Mouse (Mus musculus) CH12.LX (cell line): ENCODE data around the gene Map3k6. TPM values are rescaled to one million over a fixed set of nuclear protein-coding genes. Genes with fewer than 3 reads are reported as not detected.

Source experiments
- DNase-seq: peaks from one replicate; pipeline ENCODE4 v3.0.0-alpha.2; 2013; ENCODE audit errors: extremely low read depth
- H3K27ac ChIP-seq: 2 replicates; pipeline ENCODE4 v1.5.1; 2012; ENCODE audit warnings: low read depth, mild to moderate bottlenecking, control low read depth, moderate library complexity; ENCODE audit not compliant: insufficient read depth
- H3K27me3 ChIP-seq: replicated peaks from 2 replicates; pipeline ENCODE3; 2012; ENCODE audit warnings: inconsistent platforms
- H3K36me3 ChIP-seq, 2 experiments: replicated peaks in 1 of 2; 2 replicates each; pipeline versions ENCODE3 to v1.6.1; 2012; ENCODE audit warnings: inconsistent platforms in 1 of 2, low read length in 1 of 2, mild to moderate bottlenecking in 1 of 2, mixed read lengths in 1 of 2, moderate library complexity in 1 of 2; ENCODE audit not compliant: control insufficient read depth in 1 of 2, insufficient read depth in 1 of 2
- H3K4me1 ChIP-seq, 2 experiments: 2 replicates each; pipeline ENCODE4 v1.6.1; 2012; ENCODE audit warnings: inconsistent platforms in 1 of 2, moderate library complexity in 1 of 2; ENCODE audit not compliant: insufficient read depth in 2 of 2, control insufficient read depth in 1 of 2
- H3K4me2 ChIP-seq: 2 replicates; pipeline ENCODE4 v1.6.1; 2012; ENCODE audit warnings: low read depth, mild to moderate bottlenecking, control low read depth; ENCODE audit not compliant: poor library complexity, insufficient read depth, severe bottlenecking
- H3K4me3 ChIP-seq, 3 experiments: fragments of 150-350 bp in 1 of 3; sonication (generic) in 1 of 3; replicated peaks in 1 of 3; 2 replicates each; pipeline versions ENCODE3 to v1.5.1; 2011 to 2012; ENCODE audit warnings: low read depth in 2 of 3, low read length in 2 of 3, mild to moderate bottlenecking in 2 of 3, moderate library complexity in 2 of 3, control low read depth in 1 of 3, improper control_type of control experiment in 1 of 3, inconsistent platforms in 1 of 3, mixed read lengths in 1 of 3; ENCODE audit not compliant: poor library complexity in 1 of 3
- H3K79me2 ChIP-seq: replicated peaks from 2 replicates; pipeline ENCODE4 v1.6.1; 2012; ENCODE audit warnings: mild to moderate bottlenecking, moderate library complexity; ENCODE audit not compliant: control insufficient read depth, poor library complexity, insufficient read depth, severe bottlenecking; ENCODE audit errors: extremely low read depth
- H3K9ac ChIP-seq: 2 replicates; pipeline ENCODE4 v1.6.1; 2012; ENCODE audit warnings: low read depth, mild to moderate bottlenecking, control low read depth, moderate library complexity; ENCODE audit not compliant: insufficient read depth
- H3K9me3 ChIP-seq: replicated peaks from 2 replicates; pipeline ENCODE3; 2012; ENCODE audit warnings: low read length, inconsistent platforms, mixed read lengths
- CHD1 ChIP-seq: IDR thresholded peaks from 2 replicates; pipeline ENCODE4 v1.6.1; 2012; ENCODE audit warnings: low read depth, low read length, improper control_type of control experiment, inconsistent platforms
- CTCF ChIP-seq, 2 experiments: IDR thresholded peaks in 1 of 2; conservative IDR thresholded peaks in 1 of 2; 2 replicates each; pipeline ENCODE4 v1.5.1; 2011 to 2012; ENCODE audit warnings: low read depth in 2 of 2, low read length in 2 of 2, improper control_type of control experiment in 1 of 2, inconsistent platforms in 1 of 2, mild to moderate bottlenecking in 1 of 2, moderate library complexity in 1 of 2
- E2F4 ChIP-seq: IDR thresholded peaks from 2 replicates; pipeline ENCODE4 v1.6.1; 2011; ENCODE audit warnings: low read depth, low read length, improper control_type of control experiment; ENCODE audit not compliant: insufficient replicate concordance
- EP300 ChIP-seq: IDR thresholded peaks from 2 replicates; pipeline ENCODE4 v1.6.1; 2011; ENCODE audit warnings: low read length, improper control_type of control experiment
- GABPA ChIP-seq: IDR thresholded peaks from 2 replicates; pipeline ENCODE4 v1.6.1; 2012; ENCODE audit warnings: low read depth, low read length, improper control_type of control experiment, inconsistent platforms; ENCODE audit not compliant: insufficient replicate concordance
- IRF4 ChIP-seq: IDR thresholded peaks from 2 replicates; pipeline ENCODE4 v1.6.1; 2014; ENCODE audit warnings: low read depth, mild to moderate bottlenecking, inconsistent platforms, low read length, improper control_type of control experiment
- JUN ChIP-seq: IDR thresholded peaks from 2 replicates; pipeline ENCODE4 v1.6.1; 2011; ENCODE audit warnings: low read depth, mild to moderate bottlenecking, low read length, improper control_type of control experiment, moderate library complexity; ENCODE audit not compliant: insufficient read depth
- KAT2A ChIP-seq: IDR thresholded peaks from 2 replicates; pipeline ENCODE4 v1.6.1; 2012; ENCODE audit warnings: low read length, improper control_type of control experiment, inconsistent platforms; ENCODE audit not compliant: insufficient replicate concordance
- PAX5 ChIP-seq: IDR thresholded peaks from 2 replicates; pipeline ENCODE4 v1.6.1; 2012; ENCODE audit warnings: low read length, inconsistent platforms, mixed read lengths
- POLR2A ChIP-seq: IDR thresholded peaks from 2 replicates; pipeline ENCODE4 v1.6.1; 2011; ENCODE audit warnings: low read depth, mild to moderate bottlenecking, improper control_type of control experiment, low read length
- SIN3A ChIP-seq: IDR thresholded peaks from 2 replicates; pipeline ENCODE4 v1.6.1; 2012; ENCODE audit warnings: low read length, improper control_type of control experiment, inconsistent platforms
- TBP ChIP-seq: conservative IDR thresholded peaks from 2 replicates; pipeline ENCODE4 v1.6.1; 2011; ENCODE audit warnings: low read depth, low read length, improper control_type of control experiment
- ZMIZ1 ChIP-seq: IDR thresholded peaks from 2 replicates; pipeline ENCODE4 v1.6.1; 2012; ENCODE audit warnings: low read depth, mild to moderate bottlenecking, inconsistent platforms, low read length, improper control_type of control experiment
- dilution Hi-C: fragments of 300-500 bp; cut with MboI; formaldehyde crosslinking; loops from 2 replicates; pipeline ENCODE4 v1.14.3; 2020; ENCODE audit warnings: low sequenced_read_pairs; ENCODE audit not compliant: extremely low pct_unique_long_range_greater_than_20kb, extremely low pct_ligation_motif_present
- in situ Hi-C: fragments of 300-500 bp; cut with MboI; formaldehyde crosslinking; loops from 3 replicates; pipeline ENCODE4 v1.14.3; 2019; ENCODE audit warnings: low sequenced_read_pairs, low pct_ligation_motif_present, low pct_unique_long_range_greater_than_20kb, mixed read lengths
- polyA plus RNA-seq: library from polyadenylated mRNA; unstranded; fragments of >175 nt; gene quantifications from 2 replicates; pipeline ENCODE4 v1.2.1, GENCODE M21; 2012; ENCODE audit warnings: low read depth; ENCODE audit not compliant: insufficient read length
- total RNA-seq, 2 experiments: library from RNA; depleted of rRNA; stranded (reverse); fragments of 300-350 nt in 1 of 2; fragments of >200 nt in 1 of 2; gene quantifications; 2 replicates each; pipeline ENCODE4 v1.2.3; 2012 to 2014

The Map3k6 gene
- total and polyA plus RNA-seq, 3 experiments: 0.21 TPM; not detected in 2

GRCm38 (mm10) chr4:133234771-133235170 is 5.8 kb upstream of the Map3k6 start:
- in situ Hi-C loops: no loop called here
- H3K9me3 ChIP-seq: peaks cover 5% of the 10 kb centered on the region
- no peak overlapping the region for H3K27ac ChIP-seq
- DNase-seq: no peak
- H3K4me2 ChIP-seq: no peak overlapping the region
- TF ChIP-seq POLR2A: no peak
- no peak for TF ChIP-seq IRF4
- TF ChIP-seq GABPA: no peak
- no peak for TF ChIP-seq KAT2A
- TF ChIP-seq CHD1: no peak
- TF ChIP-seq TBP: no peak
- no peak for TF ChIP-seq E2F4
- no peak for TF ChIP-seq ZMIZ1
- no peak for TF ChIP-seq PAX5
- no peak for TF ChIP-seq SIN3A
- no peak for TF ChIP-seq EP300
- H3K4me3 ChIP-seq: no peak overlapping the region
- H3K9ac ChIP-seq: no peak overlapping the region
- H3K36me3 ChIP-seq: no peaks in the 10 kb centered on the region
- H3K27me3 ChIP-seq: peaks cover 8% of the 10 kb centered on the region
- no peaks in the 10 kb centered on the region for H3K79me2 ChIP-seq
- peaks cover 3 to 14% of the 10 kb centered on the region in 2 experiments; a peak in 3 of 4 replicates for H3K4me1 ChIP-seq
- dilution Hi-C loops: no loop called here

DNA sequence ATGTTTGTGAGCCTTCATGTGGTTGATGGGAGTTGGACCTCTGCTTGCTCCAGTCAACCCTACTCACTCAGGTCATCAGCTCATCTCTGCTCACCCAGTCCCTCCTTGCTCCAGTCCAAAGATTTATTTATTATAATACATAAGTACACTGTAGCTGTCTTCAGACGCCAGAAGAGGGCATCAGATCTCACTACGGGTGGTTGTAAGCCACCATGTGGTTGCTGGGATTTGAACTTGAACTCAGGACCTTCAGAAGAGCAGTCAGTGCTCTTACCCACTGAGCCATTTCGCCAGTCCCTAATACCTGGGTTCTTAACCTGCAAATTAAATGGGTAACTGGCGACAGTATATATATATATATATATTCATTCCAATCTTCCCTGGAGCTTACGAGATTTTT is 5.2 kb upstream of the Map3k6 start:
- dilution Hi-C loops: no loop called here
- H3K9me3 ChIP-seq: peaks cover 7% of the 10 kb centered on the region

DNA sequence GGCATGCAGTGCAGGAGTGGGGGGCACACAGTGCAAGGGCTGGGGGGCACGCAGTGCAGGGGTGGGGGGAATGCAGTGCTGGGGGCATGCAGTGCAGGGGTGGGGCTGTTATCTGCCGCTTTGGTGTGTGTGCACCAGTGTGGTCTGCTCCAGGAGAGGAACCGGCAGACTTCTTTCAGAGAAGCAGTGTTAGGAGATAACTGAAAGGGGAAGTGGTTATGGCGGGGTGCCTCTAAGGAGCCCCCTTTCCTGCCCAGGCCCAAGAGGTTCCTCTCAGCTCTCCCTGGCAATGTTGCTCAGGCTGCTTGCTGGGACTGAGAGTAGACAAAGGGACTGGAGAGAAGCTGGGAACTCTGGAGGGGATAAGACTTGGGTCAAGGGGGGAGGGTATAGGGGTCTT is 2.7 kb upstream of the Map3k6 start:
- H3K27ac ChIP-seq: no peak overlapping the region
- peaks cover 3 to 22% of the 10 kb centered on the region in 2 experiments; a peak in 3 of 4 replicates for H3K4me1 ChIP-seq
- H3K9ac ChIP-seq: no peak overlapping the region
- in situ Hi-C loops: no loop called here
- dilution Hi-C loops: no loop called here
- peaks cover 2% of the 10 kb centered on the region for H3K9me3 ChIP-seq
- peak; percentile 48 for DNase-seq
- no peak for TF ChIP-seq JUN
- H3K36me3 ChIP-seq: no peaks in the 10 kb centered on the region
- H3K4me3 ChIP-seq: no peak overlapping the region
- peaks cover 32% of the 10 kb centered on the region for H3K27me3 ChIP-seq
- no peak overlapping the region for H3K4me2 ChIP-seq
- no peaks in the 10 kb centered on the region for H3K79me2 ChIP-seq

More for the DNA sequence above, 5.2 kb upstream of the Map3k6 start:
- no peaks in the 10 kb centered on the region for H3K36me3 ChIP-seq
- no peak for DNase-seq
- H3K9ac ChIP-seq: no peak overlapping the region
- H3K4me1 ChIP-seq: peaks cover 3 to 14% of the 10 kb centered on the region in 2 experiments; a peak in 3 of 4 replicates
- no peak overlapping the region for H3K27ac ChIP-seq
- no peaks in the 10 kb centered on the region for H3K79me2 ChIP-seq
- no peak overlapping the region for H3K4me2 ChIP-seq
- TF ChIP-seq POLR2A (no peak), CTCF (conservative IDR thresholded peaks at IDR 0.05 in 1 of 2, IDR thresholded peaks at IDR 0.05 in 1 of 2; ENCODE audit: low read depth in 2 of 2, low read length in 2 of 2) (0 out of 4 replicates have a peak, but pooled peaks of 1 of the 2 experiments have one; percentile 3)
- H3K27me3 ChIP-seq: peaks cover 14% of the 10 kb centered on the region
- in situ Hi-C loops: no loop called here
- H3K4me3 ChIP-seq: no peak overlapping the region
